Mouse (Mus musculus) adrenal gland, adult 8-10 months (tissue): ENCODE results near the gene Il1rapl2. TPM values are rescaled to one million over a fixed set of nuclear protein-coding genes. Genes with fewer than 3 reads are reported as not detected.
"Not testable (repeated sequence)": the region's sequence is repeated elsewhere in the genome, so short reads cannot be mapped to it uniquely, and the experiment has no call there.

ENCODE experiments used
- DNase-seq: peaks from one replicate; pipeline ENCODE4 v3.0.0; 2022
- total RNA-seq, 4 experiments: library from RNA; stranded (reverse); gene quantifications; 2 replicates each; pipeline ENCODE4 v1.2.4; 2022

Il1rapl2 gene
- total RNA-seq, 4 experiments from 2014 or later = 0.59 to 5.8 (median 2.1) TPM

GRCm38 (mm10) chrX:138209480-138209879 is 639.1 kb downstream of the Il1rapl2 start, which contains the start of gene Tex13a:
Tex13a (minus strand) TSS chrX:138209580.
- no peak for DNase-seq

GRCm38 (mm10) chrX:138234626-138235025 is 664.2 kb downstream of the Il1rapl2 start:
- no peak for DNase-seq

GRCm38 (mm10) chrX:138348736-138349135 is 778.3 kb downstream of the Il1rapl2 start:
- not testable (repeated sequence) for DNase-seq

- DNase-seq = no peak
These were observed 863.4 kb downstream of the Il1rapl2 start for GRCm38 (mm10) chrX:138433794-138434193.

- no peak for DNase-seq
These were observed 867.5 kb downstream of the Il1rapl2 start for GRCm38 (mm10) chrX:138437939-138438338.

DNA sequence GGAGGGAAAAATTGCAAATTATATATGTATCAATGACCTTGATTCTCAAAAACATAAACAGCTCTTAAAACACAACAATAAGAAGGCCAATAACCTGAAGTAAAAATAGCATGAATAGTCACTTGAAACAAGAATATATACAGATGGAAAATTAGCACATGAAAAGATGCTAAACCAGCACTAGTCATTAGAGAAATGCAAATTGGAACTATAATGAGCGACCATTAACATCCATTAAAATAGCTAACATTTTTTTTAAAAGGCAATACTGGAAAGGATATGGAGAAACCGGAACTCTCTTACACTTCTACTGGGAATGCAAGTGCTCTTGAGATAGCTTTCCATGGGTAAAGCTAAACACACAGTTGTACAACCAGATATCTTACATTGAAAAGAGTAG is 879.4 kb downstream of the Il1rapl2 start:
- DNase-seq = no peak

DNA sequence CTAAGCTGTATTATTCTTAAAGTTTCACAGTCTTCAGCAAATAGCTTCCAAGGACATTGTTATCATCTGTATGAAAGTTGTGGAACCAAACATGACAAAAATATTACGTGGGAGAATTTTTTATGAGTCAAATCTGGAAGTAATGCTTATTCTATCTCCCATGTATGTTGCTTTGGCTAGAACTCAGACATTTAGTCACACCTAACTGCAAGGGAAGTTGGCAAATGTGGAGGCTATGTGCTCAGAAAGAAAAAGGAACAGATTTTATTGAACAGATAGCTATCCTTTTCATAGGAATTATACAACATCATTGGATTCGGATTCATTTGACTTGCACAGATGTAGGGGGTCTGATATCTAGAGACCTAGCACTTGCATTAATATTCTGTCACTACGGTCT is 908.1 kb downstream of the Il1rapl2 start:
- no peak for DNase-seq

DNA sequence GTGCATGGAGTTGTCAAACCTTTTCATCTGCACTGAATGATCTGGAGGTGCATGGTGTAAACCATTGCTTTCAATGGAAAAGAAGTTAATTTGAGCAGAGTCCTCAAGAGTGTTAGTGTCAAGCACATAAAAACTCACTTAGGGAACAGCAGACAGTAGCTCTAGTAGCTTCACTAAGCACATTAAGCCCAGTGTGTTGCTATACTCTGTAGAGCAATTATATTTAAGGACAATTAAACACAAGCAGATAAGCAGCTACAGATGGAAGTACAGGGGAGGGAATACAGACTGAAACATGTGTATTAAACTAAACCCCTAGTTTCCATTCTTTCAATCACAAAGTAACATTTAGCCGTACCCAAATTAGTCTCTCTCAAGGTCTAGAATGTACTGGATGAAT is 930.1 kb downstream of the Il1rapl2 start:
- no peak for DNase-seq

DNA sequence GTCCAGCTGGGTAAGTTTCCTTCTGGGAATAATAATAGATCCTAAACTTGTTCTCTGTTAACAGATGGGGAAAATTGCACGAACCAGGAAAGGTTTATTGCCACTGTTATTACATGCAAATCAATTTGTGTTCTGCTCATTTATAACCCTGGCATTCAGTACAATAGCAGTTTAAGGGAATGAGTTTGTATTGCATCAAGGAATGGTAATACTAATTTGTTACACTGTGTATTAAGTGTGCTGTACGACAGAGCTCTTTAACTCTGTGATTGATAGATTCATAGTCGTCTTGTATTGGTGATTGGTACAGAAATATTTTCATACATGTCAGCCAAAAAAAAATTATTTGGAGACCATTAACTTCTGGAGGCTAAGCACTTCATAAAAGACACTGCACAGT is 934.6 kb downstream of the Il1rapl2 start:
- DNase-seq = no peak

DNA sequence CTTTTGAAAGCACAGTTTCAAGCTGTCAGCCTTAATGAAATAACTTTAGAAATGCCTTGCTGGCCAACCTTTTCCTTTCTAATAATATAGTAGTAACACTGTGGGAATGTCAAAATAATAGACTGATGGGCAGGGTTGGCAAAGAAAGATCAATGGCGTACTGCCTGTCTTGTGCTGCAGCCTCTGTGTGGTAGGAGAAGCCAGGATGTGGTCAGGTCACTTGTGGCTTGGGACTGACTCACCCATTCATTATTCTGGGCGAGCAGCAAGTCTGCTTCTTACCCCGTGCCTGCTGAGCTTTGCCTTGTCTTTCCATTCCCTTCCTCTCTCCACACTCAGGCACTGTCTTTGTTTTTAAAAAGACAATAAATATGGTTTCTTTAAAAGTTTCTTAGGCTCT is 1049.7 kb downstream of the Il1rapl2 start:
- no peak for DNase-seq

- no peak for DNase-seq
These were observed 1054.9 kb downstream of the Il1rapl2 start for GRCm38 (mm10) chrX:138625311-138625710.

- DNase-seq = no peak
These were observed 1152.0 kb downstream of the Il1rapl2 start for GRCm38 (mm10) chrX:138722372-138722771.

DNA sequence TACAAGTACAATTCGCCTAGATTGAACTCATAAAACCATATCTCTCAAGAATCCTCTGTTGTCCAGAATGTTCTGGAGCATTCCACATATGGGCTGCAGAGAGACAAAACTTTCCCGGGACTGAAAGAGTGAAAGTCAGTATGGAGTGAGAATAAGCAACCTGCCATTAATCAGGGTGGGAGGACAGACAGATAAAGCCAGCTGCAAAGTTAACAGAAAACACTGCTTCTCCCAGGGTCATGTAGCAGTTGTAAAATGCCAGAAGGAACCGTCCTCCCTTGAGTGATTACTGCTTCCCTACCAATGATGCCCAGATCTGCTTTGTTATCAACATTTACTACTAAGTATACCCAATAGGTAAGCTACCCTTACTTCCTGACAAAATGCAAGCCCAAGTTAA is 1230.5 kb downstream of the Il1rapl2 start:
- DNase-seq = no peak

- no peak for DNase-seq
These were observed 1261.5 kb downstream of the Il1rapl2 start for GRCm38 (mm10) chrX:138831876-138832275.

DNA sequence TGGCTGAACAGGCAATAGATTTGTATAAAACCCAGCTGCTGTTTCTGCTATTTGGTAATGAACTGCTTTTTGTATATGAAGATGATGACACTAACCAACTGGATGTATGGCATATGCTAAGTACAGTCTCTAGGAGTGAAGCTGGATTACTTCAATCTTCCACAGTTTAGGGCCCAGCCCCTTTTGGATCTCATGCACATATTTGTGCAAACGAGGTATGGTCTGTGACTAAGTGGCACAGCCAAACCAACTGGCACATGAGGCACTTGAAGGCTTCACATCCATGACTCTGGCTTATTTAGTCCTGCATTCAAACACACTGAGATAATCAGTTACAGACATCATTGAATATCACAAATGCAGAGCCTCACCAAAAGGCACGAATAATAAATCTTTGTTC is 1263.5 kb downstream of the Il1rapl2 start:
- DNase-seq = no peak

DNA sequence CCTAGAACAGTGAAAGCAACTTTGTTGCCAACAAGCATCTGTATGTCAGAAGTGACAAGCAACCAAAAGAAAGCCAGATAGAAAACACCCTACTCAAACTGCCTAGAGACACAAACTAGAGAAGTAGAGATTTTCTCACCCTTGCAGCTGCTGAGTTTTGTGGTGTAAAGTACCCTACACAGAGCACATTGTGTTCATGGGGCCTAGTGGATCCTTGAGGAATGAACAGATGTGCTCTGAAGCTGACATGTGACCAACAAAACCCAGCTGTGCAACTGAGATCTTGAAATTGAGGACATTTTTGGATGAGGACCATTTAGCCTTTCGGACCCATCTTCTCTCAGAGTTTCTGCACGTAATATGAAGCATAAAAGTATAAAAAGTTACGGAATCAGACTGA is 1268.0 kb downstream of the Il1rapl2 start:
- DNase-seq = no peak
